Mouse (Mus musculus) gastrocnemius, postnatal 14 days (tissue): Measurements from ENCODE around the gene Aldh1l1. TPM values are rescaled to one million over a fixed set of nuclear protein-coding genes. Genes with fewer than 3 reads are reported as not detected.
A peak's percentile ranks its signal among the peaks of the same experiment; 100 is the strongest.

Experiments used
- DNase-seq: peaks from one replicate; pipeline ENCODE4 v3.0.0; 2021; ENCODE audit warnings: mixed read lengths
- intact Hi-C: fragments of 180-260 bp; cut with DNase I; formaldehyde crosslinking; loops from one replicate; pipeline ENCODE4 v1.15.1; 2025; ENCODE audit warnings: low total_unique reads
- long read RNA-seq, 2 experiments: library from polyadenylated mRNA; stranded (forward); transcript quantifications; one replicate each; pipeline ENCODE4 v2.0.0; 2021
- total RNA-seq, 2 experiments: library from RNA; stranded (reverse); gene quantifications; 2 replicates each; pipeline ENCODE4 v1.2.3; 2021

Gene Aldh1l1
- 1 to 10 TPM; 3.0 to 6.8 TPM for total RNA-seq
- long read RNA-seq, experiment 1, full-length matches to known transcripts: 5 of 9 reads
- long read RNA-seq, experiment 1, partial matches to known transcripts: 2 of 9 reads
- long read RNA-seq, experiment 1, other reads (novel, unspliced or antisense): 2 of 9 reads
- long read RNA-seq, experiment 2, full-length matches to known transcripts: 4 of 9 reads
- long read RNA-seq, experiment 2, partial matches to known transcripts: 3 of 9 reads
- long read RNA-seq, experiment 2, other reads (novel, unspliced or antisense): 2 of 9 reads

DNA sequence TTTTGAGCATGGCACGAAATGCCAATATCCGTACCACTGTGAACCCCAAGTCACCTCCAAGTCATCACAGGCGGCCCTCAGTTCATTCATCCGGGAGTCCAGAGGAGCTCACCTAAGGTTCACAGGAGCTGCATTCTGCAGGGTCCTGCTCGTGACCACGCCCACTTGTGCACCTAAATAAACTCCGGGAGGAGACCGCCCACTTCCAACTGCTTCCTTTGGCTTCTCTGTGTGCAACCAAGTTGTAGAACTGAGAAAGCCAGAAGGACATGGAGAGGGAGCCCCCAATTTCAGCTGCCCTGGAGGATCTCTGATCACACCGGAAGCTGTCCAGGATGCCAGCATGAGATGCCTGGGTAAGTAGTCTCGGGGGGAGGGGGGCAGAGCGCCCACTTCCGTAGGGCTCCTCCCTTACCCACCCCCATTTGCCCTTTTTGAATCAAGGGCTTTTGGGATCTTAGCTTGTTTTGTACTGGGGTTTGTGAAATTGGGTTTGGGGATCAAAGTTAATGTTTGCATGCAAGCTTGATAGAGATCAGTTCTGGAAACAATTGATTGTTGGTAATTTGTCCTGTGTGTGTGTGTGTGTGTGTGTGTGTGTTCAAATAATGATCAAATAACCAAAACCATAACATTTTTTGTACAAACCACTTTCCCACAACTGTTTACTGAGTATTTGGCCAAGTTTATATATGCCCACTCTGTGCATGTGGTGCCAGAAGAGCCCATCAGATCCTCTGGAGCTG lies at the start of gene Aldh1l1:
Gene Aldh1l1, plus strand, starts transcription at position 252 of the 746 bp plus-strand sequence.
- DNase-seq: no peak
- intact Hi-C loops: no loop called here

GRCm38 (mm10) chr6:90437041-90437440 lies 49.2 kb upstream of the Aldh1l1 start:
- intact Hi-C loops: no loop called here
- no peak for DNase-seq

DNA sequence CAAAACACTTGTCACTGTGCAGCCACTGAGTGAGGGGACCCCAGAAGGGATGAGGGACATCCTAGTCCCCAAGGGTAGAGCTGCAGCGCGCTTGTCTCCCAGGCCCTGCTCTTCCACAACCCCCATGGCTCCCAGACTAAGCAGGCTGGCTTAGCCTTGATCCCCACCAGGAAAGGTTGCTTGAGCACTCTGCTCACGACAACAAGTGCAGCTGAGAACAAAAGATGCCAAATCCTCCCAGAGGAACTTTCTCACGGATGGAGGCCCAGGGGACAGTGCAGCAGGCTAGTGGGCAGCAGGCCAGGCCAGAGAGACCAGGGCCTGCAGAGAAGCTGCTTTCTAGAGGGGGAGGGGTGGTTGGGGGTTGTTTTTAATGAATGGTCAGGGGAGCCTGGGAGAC lies 39.3 kb upstream of the Aldh1l1 start:
- DNase-seq: no peak
- intact Hi-C loops: loop anchor here (5.0 kb wide), 1 partner anchor 70 kb away; no protein-coding TSS in a partner anchor

DNA sequence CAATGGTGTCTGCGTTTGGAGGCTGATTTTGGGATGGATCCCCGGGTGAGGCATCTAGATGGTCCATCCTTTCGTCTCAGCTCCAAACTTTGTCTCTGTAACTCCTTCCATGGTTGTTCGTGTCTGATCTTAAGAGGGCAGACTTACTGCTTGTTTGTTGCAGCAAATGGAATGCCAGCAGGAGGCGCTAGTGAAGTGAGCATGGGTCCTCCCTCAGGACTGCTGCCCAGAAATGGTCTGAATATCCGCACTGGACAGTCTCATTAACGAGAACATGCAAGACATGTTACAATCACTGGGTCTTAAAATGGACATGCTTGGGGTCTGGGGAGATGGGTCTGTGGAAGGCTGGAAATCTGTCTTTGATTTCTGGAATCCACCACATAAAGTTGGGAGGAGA lies 36.0 kb upstream of the Aldh1l1 start:
- intact Hi-C loops: no loop called here
- DNase-seq: peak; percentile 89

DNA sequence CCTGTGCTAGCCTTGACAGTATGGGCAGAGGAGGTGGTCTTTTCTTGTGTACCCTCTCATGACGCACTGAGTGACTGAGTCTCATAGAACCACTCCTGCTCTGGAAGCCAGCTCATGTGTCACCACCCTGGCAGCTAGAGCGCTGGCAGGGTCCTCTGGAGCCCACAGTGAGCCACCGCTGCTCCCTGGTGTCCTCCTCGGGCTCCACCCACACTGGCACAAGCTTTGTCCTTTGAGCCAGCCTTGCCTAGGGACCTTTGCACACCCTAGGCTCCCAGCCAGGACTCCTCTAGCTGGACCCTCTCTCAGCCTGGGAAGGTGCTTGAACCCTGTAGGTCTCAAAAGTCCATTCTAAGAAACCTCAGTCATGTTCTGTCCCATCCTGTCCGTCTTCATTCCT lies 35.5 kb upstream of the Aldh1l1 start:
- intact Hi-C loops: no loop called here

GRCm38 (mm10) chr6:90451512-90451911 lies 34.7 kb upstream of the Aldh1l1 start:
- intact Hi-C loops: no loop called here
- no peak for DNase-seq

More for the DNA sequence above, 35.5 kb upstream of the Aldh1l1 start:
- peak; percentile 76 for DNase-seq

DNA sequence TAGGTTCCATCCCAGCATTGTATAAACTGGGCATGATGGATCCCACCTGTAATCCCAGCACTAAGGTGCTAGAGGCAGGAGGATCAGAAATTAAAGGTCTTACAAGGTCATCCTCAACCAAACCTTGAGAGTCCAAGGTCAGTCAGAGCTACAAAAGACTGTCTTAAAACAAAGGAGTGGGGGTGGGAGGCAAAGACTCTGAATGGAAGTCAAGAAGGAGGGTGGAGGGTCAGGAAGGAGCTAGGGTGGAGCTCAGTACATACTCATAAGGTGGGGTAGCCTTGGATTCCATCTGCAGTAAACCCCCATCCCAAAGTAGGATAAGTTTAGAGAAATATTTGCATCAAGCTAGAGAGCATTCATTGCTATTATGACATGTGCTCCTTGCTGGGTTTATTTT lies 33.6 kb upstream of the Aldh1l1 start:
- no peak for DNase-seq
- intact Hi-C loops: no loop called here

GRCm38 (mm10) chr6:90453751-90454150 lies 32.5 kb upstream of the Aldh1l1 start:
- intact Hi-C loops: no loop called here
- no peak for DNase-seq

- intact Hi-C loops: no loop called here
- no peak for DNase-seq
These were observed 28.8 kb upstream of the Aldh1l1 start for GRCm38 (mm10) chr6:90457421-90457820.

DNA sequence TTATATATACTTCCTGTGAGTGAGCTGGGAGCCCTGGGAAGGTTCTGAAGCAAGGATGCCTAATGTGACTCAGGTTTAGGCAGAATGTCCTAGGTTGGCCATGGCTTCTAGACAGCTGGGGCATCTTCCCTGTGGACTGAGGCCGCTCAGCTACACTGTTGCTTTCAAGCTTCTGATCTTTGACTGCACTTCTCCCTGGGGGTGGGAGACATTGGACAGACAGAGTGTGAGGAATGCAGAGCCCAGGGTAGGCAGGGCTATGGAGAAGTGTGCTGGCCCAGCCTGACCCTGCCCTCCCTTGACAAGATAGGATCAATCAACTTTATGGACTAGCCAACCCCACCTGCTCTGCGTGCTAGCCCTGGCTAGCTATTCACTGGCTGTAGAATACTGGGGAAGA lies 25.0 kb upstream of the Aldh1l1 start:
- intact Hi-C loops: no loop called here

GRCm38 (mm10) chr6:90461771-90462170 lies 24.5 kb upstream of the Aldh1l1 start:
- DNase-seq: no peak
- intact Hi-C loops: no loop called here

More for the DNA sequence above, 25.0 kb upstream of the Aldh1l1 start:
- DNase-seq: no peak

DNA sequence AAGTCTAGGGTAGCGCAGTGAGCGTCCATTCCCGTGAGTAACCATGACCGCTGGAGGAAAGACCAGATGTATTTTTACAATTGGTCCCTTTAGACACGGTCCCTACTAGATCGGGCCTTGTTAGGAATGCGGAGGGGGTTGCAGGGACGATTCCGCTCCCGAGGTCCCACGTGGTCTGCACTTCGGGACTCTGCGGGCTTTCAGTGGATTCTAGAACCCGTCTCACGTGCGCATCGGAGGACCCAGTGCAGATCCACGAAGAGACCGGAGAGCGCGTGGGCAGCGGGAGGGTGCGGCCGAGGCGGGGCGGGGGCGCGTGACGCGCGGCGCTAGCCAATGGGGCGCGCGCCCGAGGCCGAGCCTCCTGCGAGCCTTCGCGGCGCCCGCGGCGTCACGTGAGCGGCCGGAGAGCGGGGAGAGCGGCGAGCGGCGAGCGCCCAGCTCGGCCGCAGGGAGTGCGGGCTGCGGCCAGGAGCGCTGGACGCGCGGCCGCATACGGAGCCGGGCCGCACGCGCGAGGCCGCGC lies 24.0 kb upstream of the Aldh1l1 start, which contains the start of gene Klf15:
Gene Klf15, plus strand, starts transcription at position 396 of the 526 bp plus-strand sequence.
- intact Hi-C loops: no loop called here

GRCm38 (mm10) chr6:90462841-90463227 lies 23.4 kb upstream of the Aldh1l1 start:
- intact Hi-C loops: no loop called here
- no peak for DNase-seq

More for the DNA sequence above, 24.0 kb upstream of the Aldh1l1 start, which contains the start of gene Klf15:
- DNase-seq: peak; percentile 86

- intact Hi-C loops: no loop called here
- DNase-seq: peak; percentile 95
These were observed 22.9 kb upstream of the Aldh1l1 start for GRCm38 (mm10) chr6:90463228-90463862.

DNA sequence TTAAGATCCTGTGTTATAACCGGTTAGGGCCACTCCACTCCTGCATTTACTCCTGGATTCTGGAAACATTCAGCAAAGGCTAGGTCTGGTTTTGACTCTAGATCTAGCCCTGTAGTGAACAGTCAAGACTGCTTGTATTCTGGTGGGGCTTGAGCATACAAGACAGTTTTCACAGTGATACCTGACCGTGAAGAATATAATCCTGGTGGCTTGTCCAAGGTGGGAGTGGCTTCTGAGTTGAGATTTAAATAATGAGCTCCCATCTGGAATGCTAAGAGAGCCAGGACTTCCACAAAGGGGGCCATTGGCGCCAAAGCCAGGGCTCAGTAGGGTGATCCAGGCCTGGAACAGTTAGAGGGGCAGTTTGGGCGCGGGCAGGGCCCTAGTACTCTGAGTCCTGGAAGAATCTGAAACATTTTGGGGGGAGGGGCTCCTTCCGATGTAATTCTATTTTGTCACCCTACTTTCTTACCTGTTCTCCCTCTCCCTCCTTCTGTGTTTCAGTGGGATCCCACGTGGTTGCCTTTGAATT lies 22.3 kb upstream of the Aldh1l1 start:
- no peak for DNase-seq
- intact Hi-C loops: no loop called here

DNA sequence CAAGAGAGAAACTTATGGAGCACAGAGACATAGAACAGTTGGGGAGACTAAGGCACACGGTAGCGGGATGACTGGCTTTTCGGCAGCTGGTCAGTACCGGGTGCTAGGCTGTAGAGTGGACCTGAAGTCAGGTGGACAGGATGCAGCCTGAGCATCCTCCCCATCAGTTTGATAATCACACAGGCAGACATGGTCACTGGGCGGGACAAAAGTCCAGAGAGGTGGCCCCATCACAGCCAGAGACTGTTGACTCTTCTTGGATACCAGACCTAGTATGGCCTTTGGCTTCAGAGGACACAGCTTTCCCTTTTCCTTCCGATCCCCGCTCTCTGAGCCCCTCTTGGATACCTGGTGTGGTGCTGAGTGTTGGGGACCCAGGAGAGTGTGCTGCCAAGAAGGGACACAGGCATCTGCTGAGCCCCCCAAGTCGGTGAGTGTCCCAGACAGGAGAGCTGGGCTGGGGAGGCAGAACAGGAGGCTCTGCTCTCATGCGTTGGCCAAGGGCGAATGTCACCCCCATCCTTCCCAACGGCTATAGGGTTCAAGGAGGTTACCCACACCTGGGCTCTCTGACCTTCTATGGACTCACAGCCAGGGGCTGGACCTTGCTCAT lies 21.1 kb upstream of the Aldh1l1 start:
- intact Hi-C loops: no loop called here
- DNase-seq: no peak

- intact Hi-C loops: no loop called here
- DNase-seq: peak; percentile 59
These were observed 20.1 kb upstream of the Aldh1l1 start for GRCm38 (mm10) chr6:90466079-90466478.

GRCm38 (mm10) chr6:90466847-90467410 lies 19.3 kb upstream of the Aldh1l1 start:
- no peak for DNase-seq
- intact Hi-C loops: no loop called here

DNA sequence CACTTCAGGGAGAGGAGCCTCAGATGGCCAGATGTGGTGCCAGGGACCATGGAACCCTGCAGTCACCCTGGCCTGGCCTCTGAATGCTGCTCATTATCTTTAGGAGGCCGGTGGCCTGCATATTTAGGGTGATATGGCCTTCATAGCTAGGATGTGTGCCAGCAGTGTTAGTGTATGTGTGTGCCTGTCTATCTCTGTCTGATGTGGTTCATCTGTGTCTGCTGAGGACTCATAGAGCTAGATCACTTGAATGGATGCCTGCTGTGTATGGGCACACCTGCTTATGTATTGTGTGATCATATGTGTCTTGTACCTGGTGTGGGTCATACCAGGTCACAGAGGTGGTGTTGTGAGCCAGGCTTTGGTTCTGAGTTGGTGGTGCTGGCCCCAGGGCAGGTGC lies 18.0 kb upstream of the Aldh1l1 start:
- no peak for DNase-seq
- intact Hi-C loops: no loop called here
